Mouse (Mus musculus): ENCODE measurements around the gene Cyren.
A peak's percentile ranks its signal among the peaks of the same experiment; 100 is the strongest.

Cyren gene

GRCm38 (mm10) chr6:34900990-34901389, 23.1 kb upstream of the Cyren start:
- DNase-seq (ENCODE audit: low spot score in 2 of 2) = no peak

DNA sequence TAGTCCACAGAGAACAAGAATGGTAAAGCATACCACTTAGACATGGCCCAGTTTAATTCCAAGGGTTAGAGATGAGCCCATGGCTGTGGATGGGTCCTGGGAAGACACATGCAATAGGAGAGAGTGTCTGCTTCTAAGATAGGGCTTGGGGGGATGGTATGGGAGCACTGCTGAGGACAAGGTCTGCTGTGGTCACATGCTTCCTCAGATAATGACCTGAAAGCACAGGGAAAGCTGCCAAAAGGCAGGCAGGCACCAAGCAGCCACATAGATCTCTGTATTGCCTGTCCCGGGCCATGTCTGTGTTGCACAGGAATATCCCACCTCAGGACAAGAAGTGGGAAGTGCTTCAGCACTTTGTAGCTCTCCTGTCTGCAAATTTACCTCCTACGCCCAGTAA, 21.3 kb upstream of the Cyren start:
- no peak for DNase-seq (ENCODE audit: low spot score in 2 of 2)

DNA sequence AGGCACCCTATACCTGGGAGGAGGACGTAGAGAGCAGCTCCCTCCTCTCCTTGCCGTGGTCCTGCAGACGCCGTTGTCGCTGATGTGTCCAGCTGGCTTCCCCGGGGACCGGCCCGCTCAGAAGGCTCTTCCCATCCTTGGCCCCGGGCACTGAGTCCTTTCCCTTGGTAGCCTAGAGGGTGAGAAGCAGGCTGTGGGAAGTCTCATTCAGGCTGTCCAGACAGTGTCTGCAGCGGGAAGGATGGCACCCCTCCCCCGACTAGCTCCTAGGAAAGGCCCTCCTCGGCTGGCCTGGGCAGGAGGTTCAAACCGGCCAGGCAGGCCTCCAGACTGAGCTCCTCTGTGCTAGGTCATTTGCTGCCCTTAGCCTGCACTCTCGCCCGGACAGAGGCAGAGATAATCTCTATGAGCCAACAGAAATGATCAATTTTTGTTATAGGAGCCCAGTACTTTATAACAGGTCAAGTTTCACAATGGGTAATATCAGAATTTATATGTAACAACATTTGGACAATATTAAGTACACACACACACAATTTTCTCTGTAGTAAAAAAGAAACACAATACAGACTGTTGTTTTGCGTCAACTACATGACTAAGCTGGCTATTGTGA, 18.4 kb upstream of the Cyren start:
- no peak for DNase-seq (ENCODE audit: low spot score in 2 of 2)

GRCm38 (mm10) chr6:34895569-34895968, 17.7 kb upstream of the Cyren start:
- no peak for DNase-seq (ENCODE audit: low spot score in 2 of 2)

GRCm38 (mm10) chr6:34889185-34889584, 11.3 kb upstream of the Cyren start:
- no peak for DNase-seq (ENCODE audit: low spot score in 2 of 2)

- no peak for DNase-seq (ENCODE audit: low spot score in 2 of 2)
These were observed 9.4 kb upstream of the Cyren start for GRCm38 (mm10) chr6:34887131-34887850.

- no peak for DNase-seq (ENCODE audit: low spot score in 2 of 2)
These were observed 6.9 kb upstream of the Cyren start for GRCm38 (mm10) chr6:34884724-34885123.

GRCm38 (mm10) chr6:34879911-34880475, 2.1 kb upstream of the Cyren start:
- no peak for DNase-seq (ENCODE audit: low spot score in 2 of 2)

DNA sequence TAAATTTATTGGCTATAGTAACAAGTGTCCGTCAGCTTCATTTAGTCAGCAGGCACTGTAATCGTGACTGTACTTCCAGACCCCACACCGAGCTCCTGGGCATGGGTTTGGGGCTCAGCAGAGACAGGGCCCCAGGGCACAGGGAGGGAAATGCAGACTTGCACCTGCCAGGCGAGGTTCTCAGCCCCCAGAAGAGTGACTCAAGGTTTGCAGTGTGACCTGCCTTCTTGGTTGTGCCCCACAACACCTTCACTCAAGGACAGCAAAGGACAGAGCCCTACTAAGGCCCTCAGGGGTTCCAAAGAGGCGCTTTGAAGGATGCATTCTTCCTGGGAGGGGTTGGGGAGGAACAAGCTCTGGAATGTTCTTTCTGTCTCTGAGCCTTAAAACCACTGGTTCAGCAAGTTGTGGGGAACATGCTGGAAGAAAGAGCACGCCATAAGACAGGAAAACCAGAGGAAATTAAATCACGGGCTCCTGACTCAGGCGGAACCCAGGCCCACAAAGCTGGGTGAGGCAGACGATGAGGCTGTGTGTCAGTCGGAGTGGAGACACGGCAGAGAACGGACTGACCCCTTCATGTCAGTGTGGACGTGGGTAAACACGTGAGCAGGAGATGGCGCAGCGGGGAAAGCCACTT, 1.4 kb upstream of the Cyren start:
- DNase-seq (ENCODE audit: low spot score in 2 of 2) = no peak

DNA sequence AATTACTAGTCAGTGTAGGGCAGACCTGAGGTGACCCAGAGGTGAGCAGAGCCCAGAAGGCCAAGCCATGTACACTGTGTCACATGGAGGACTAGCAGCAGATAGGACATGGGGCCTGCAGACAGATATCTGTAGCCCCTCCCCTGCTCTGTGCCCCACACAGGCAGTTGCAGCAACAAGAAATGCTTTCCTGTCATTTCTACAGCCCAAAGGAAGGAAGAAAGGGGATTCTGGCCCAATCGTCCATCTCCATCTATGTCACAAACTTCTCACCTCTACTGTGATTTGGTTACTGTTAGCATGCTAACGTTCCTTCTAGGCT, 1.1 kb downstream of the Cyren start:
- no peak for DNase-seq (ENCODE audit: low spot score in 2 of 2)

GRCm38 (mm10) chr6:34875966-34876834, 1.7 kb downstream of the Cyren start:
- no peak for DNase-seq (ENCODE audit: low spot score in 2 of 2)

- DNase-seq (ENCODE audit: low spot score in 2 of 2) = no peak
These were observed 2.5 kb downstream of the Cyren start for GRCm38 (mm10) chr6:34875268-34875761.

- DNase-seq (ENCODE audit: low spot score in 2 of 2) = peak; percentile 89 to 94
These were observed 3.5 kb downstream of the Cyren start for GRCm38 (mm10) chr6:34874101-34874921.

- DNase-seq (ENCODE audit: low spot score in 2 of 2) = no peak
These were observed 5.0 kb downstream of the Cyren start for GRCm38 (mm10) chr6:34872871-34873270.

GRCm38 (mm10) chr6:34871929-34872328, 5.9 kb downstream of the Cyren start:
- no peak for DNase-seq (ENCODE audit: low spot score in 2 of 2)

GRCm38 (mm10) chr6:34870724-34871123, 7.1 kb downstream of the Cyren start:
- no peak for DNase-seq (ENCODE audit: low spot score in 2 of 2)

DNA sequence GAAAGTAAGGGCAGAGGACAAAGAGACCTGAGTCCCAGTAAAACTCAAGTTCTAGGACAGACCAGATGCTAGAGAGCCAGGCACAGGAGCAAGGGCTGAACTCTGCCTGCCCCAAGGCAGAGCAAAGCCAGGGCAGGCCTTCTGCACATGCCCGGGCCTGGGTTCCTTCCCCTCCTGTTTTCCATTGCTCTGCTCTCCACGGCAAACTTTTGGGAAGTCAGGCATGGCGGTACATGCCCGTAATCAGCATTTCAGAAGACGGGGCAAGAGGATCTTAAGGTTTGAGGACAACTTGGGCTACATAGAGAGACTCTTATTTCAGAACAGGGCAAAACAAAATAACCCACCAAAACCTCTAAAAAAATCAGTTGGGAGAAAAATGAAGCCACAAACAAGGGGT, 7.7 kb downstream of the Cyren start:
- DNase-seq (ENCODE audit: low spot score in 2 of 2) = no peak

DNA sequence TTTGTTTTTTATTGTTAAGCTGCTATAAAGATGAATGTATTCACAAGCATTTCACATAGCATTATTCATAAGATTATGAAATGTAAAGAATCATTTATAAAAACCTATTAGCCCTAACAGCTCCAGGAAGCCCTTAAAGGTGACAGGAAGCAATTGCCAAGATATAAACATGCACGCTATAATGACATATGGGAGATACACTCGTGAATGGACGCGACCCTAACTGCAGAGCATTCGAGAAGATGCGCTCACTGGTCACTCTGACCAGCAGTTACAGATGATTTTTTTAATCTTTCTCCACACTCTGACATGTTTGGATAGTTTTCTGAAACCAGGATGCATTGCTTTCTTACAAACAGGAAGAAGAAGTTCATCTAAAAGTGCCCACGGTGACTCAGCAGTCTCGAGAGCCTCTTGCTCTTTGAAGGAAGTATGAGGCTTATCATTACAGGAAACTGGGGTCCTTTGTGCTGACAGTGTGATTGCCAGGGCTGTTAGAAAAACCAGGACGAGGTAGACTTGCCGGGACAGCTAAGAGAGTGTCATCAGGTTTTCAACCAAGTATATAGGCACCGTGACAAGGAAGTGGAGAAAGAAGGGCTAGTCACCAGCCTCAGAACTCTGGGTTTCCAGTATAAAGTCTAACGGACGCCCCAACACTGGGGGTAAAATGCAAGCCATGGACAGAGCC, 8.5 kb downstream of the Cyren start:
- no peak for DNase-seq (ENCODE audit: low spot score in 2 of 2)

DNA sequence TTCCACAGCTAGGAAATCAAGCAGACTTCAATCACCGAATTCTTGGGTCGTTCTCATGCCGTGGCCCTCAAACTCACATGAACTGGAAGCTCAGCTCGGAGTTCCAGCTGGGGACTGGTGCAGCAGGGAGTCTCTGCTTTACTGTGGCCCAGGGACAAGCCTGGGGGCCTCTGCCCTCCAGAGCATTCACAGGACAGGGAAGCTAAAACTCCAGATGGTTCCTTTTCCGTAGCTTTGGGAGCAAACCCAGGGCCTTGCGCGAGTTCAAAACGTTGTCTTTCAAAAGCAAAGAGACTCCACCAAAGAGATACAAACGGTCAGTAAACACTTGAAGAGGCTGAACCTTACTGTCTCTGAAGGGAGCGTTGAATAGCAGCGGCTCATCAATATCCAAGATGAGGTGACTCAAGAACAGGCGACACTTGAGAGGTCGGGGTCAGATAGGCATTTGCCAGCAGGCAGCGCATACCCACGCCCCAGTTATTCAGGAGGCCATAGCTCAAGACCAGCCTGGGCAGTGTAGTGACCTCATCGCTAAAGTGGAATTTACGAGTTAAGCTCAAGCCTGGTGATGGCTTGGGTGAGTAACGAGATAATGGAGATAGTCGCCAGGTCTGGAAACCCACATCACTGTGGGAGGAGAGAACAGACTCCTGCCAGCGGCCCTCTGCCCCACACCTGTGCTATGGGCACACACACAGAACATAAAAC, 9.2 kb downstream of the Cyren start:
- DNase-seq (ENCODE audit: low spot score in 2 of 2) = no peak

GRCm38 (mm10) chr6:34867995-34868350, 9.9 kb downstream of the Cyren start:
- no peak for DNase-seq (ENCODE audit: low spot score in 2 of 2)
